Mouse (Mus musculus): ENCODE measurements around the gene Hint1. TPM values are rescaled to one million over a fixed set of nuclear protein-coding genes. Genes with fewer than 3 reads are reported as not detected.

Gene Hint1
- total and polyA plus RNA-seq, 3 experiments = 529 to 2,790 (median 567) TPM

- 0 out of 4 replicates have a peak, but pooled peaks cover 0 to 3% of the 10 kb centered on the region in 2 experiments for H3K4me1 ChIP-seq (ENCODE audit: control insufficient read depth in 1 of 2, insufficient read depth in 2 of 2, low read length in 2 of 2)
- no peak overlapping the region for H3K4me3 ChIP-seq (ENCODE audit: control insufficient read depth in 1 of 2, insufficient read depth in 1 of 2, low read depth in 2 of 2, low read length in 2 of 2)
- H3K79me2 ChIP-seq (ENCODE audit: control insufficient read depth, insufficient read depth, low read length, poor library complexity) = no peaks in the 10 kb centered on the region
- no peaks in the 10 kb centered on the region for H3K9me3 ChIP-seq (replicated peaks; ENCODE audit: insufficient read depth, low read length)
- H3K36me3 ChIP-seq (ENCODE audit: control insufficient read depth in 1 of 2, insufficient read depth in 2 of 2, low read length in 2 of 2) = no peaks in the 10 kb centered on the region
- TF ChIP-seq MAZ (IDR thresholded peaks at IDR 0.05; ENCODE audit: low read depth, low read length) = no peak
- TF ChIP-seq ZKSCAN1 (IDR thresholded peaks at IDR 0.05; ENCODE audit: low read depth, low read length) = no peak
- TF ChIP-seq SMC3 (IDR thresholded peaks at IDR 0.05; ENCODE audit: low read depth, low read length) = no peak
- no peak for TF ChIP-seq EP300 (IDR thresholded peaks at IDR 0.05; ENCODE audit: low read depth in 1 of 2, low read length in 2 of 2)
- no peak for TF ChIP-seq GABPA (IDR thresholded peaks at IDR 0.05; ENCODE audit: low read depth, low read length)
- TF ChIP-seq USF1 (IDR thresholded peaks at IDR 0.05; ENCODE audit: low read depth, low read length) = no peak
- TF ChIP-seq GATA1 (IDR thresholded peaks at IDR 0.05; ENCODE audit: low read depth, low read length) = no peak
- TF ChIP-seq MAFK (IDR thresholded peaks at IDR 0.05; ENCODE audit: borderline replicate concordance, low read depth, low read length) = no peak
- TF ChIP-seq ELF1 (IDR thresholded peaks at IDR 0.05; ENCODE audit: low read depth, low read length) = no peak
- TF ChIP-seq POLR2AphosphoS2 (IDR thresholded peaks at IDR 0.05; ENCODE audit: low read length) = no peak
- TF ChIP-seq CTCF (IDR thresholded peaks at IDR 0.05 in 2 of 3, conservative IDR thresholded peaks at IDR 0.05 in 1 of 3; ENCODE audit: control insufficient read depth in 1 of 3, insufficient read depth in 1 of 3, low read depth in 2 of 3, low read length in 3 of 3, poor library complexity in 1 of 3, severe bottlenecking in 1 of 3) = no peak
- no peak for TF ChIP-seq SIN3A (IDR thresholded peaks at IDR 0.05; ENCODE audit: low read length)
- H3K27ac ChIP-seq (ENCODE audit: control insufficient read depth, low read depth, low read length) = no peak overlapping the region
- no peak overlapping the region for H3K9ac ChIP-seq (ENCODE audit: control insufficient read depth, low read depth, low read length, poor library complexity, severe bottlenecking)
- DNase-seq (ENCODE audit: low read depth, low spot score) = no peak
- no peaks in the 10 kb centered on the region for H3K27me3 ChIP-seq (ENCODE audit: control insufficient read depth in 1 of 2, insufficient read depth in 2 of 2, low read length in 2 of 2)
These were observed 48.7 kb upstream of the Hint1 start for GRCm38 (mm10) chr11:54817449-54817848.

GRCm38 (mm10) chr11:54819489-54819888 is 46.7 kb upstream of the Hint1 start:
- Histone ChIP-seq H3K27me3 (ENCODE audit: control insufficient read depth in 1 of 2, insufficient read depth in 2 of 2, low read length in 2 of 2) (no peaks in the 10 kb centered on the region), H3K27ac (ENCODE audit: control insufficient read depth, low read depth, low read length) (no peak overlapping the region), H3K4me3 (ENCODE audit: control insufficient read depth in 1 of 2, insufficient read depth in 1 of 2, low read depth in 2 of 2, low read length in 2 of 2) (no peak overlapping the region), H3K36me3 (ENCODE audit: control insufficient read depth in 1 of 2, insufficient read depth in 2 of 2, low read length in 2 of 2) (no peaks in the 10 kb centered on the region), H3K9ac (ENCODE audit: control insufficient read depth, low read depth, low read length, poor library complexity, severe bottlenecking) (no peak overlapping the region), H3K79me2 (ENCODE audit: control insufficient read depth, insufficient read depth, low read length, poor library complexity) (no peaks in the 10 kb centered on the region), H3K4me1 (ENCODE audit: control insufficient read depth in 1 of 2, insufficient read depth in 2 of 2, low read length in 2 of 2) (0 out of 4 replicates have a peak, but pooled peaks cover 0 to 3% of the 10 kb centered on the region in 2 experiments), H3K9me3 (replicated peaks; ENCODE audit: insufficient read depth, low read length) (no peaks in the 10 kb centered on the region)
- no peak for TF ChIP-seq MAFK (IDR thresholded peaks at IDR 0.05; ENCODE audit: borderline replicate concordance, low read depth, low read length)
- TF ChIP-seq RCOR1 (IDR thresholded peaks at IDR 0.05; ENCODE audit: low read depth, low read length) = no peak
- no peak for TF ChIP-seq POLR2AphosphoS2 (IDR thresholded peaks at IDR 0.05; ENCODE audit: low read length)
- no peak for TF ChIP-seq TBP (IDR thresholded peaks at IDR 0.05; ENCODE audit: low read depth, low read length)
- no peak for TF ChIP-seq ELF1 (IDR thresholded peaks at IDR 0.05; ENCODE audit: low read depth, low read length)
- TF ChIP-seq MEF2A (IDR thresholded peaks at IDR 0.05; ENCODE audit: extremely low read depth, insufficient replicate concordance, low read depth, low read length, poor library complexity, severe bottlenecking) = no peak
- TF ChIP-seq POLR2AphosphoS5 (IDR thresholded peaks at IDR 0.05; ENCODE audit: borderline replicate concordance, low read depth, low read length) = no peak
- no peak for TF ChIP-seq E2F4 (IDR thresholded peaks at IDR 0.05; ENCODE audit: borderline replicate concordance, low read depth, low read length)
- TF ChIP-seq RAD21 (IDR thresholded peaks at IDR 0.05; ENCODE audit: low read depth, low read length) = no peak
- TF ChIP-seq USF2 (IDR thresholded peaks at IDR 0.05; ENCODE audit: borderline replicate concordance in 1 of 2, insufficient read depth in 1 of 2, low read depth in 1 of 2, low read length in 2 of 2) = no peak
- TF ChIP-seq KAT2A (conservative IDR thresholded peaks at IDR 0.05; ENCODE audit: low read depth, low read length) = no peak
- no peak for TF ChIP-seq CTCF (IDR thresholded peaks at IDR 0.05 in 2 of 3, conservative IDR thresholded peaks at IDR 0.05 in 1 of 3; ENCODE audit: control insufficient read depth in 1 of 3, insufficient read depth in 1 of 3, low read depth in 2 of 3, low read length in 3 of 3, poor library complexity in 1 of 3, severe bottlenecking in 1 of 3)
- TF ChIP-seq GABPA (IDR thresholded peaks at IDR 0.05; ENCODE audit: low read depth, low read length) = no peak
- TF ChIP-seq MXI1 (IDR thresholded peaks at IDR 0.05; ENCODE audit: low read depth, low read length) = no peak
- TF ChIP-seq MYB (IDR thresholded peaks at IDR 0.05; ENCODE audit: low read depth, low read length) = no peak
- TF ChIP-seq TCF12 (IDR thresholded peaks at IDR 0.05; ENCODE audit: low read depth, low read length) = no peak
- TF ChIP-seq USF1 (IDR thresholded peaks at IDR 0.05; ENCODE audit: low read depth, low read length) = no peak
- TF ChIP-seq ZC3H11A (IDR thresholded peaks at IDR 0.05; ENCODE audit: low read depth, low read length) = no peak
- no peak for TF ChIP-seq UBTF (IDR thresholded peaks at IDR 0.05; ENCODE audit: borderline replicate concordance, insufficient read depth, low read depth, low read length)
- no peak for DNase-seq (ENCODE audit: low read depth, low spot score)

Measured in MEL (cell line).